Mouse (Mus musculus): ENCODE data around the gene H3f3a.

Gene H3f3a

DNA sequence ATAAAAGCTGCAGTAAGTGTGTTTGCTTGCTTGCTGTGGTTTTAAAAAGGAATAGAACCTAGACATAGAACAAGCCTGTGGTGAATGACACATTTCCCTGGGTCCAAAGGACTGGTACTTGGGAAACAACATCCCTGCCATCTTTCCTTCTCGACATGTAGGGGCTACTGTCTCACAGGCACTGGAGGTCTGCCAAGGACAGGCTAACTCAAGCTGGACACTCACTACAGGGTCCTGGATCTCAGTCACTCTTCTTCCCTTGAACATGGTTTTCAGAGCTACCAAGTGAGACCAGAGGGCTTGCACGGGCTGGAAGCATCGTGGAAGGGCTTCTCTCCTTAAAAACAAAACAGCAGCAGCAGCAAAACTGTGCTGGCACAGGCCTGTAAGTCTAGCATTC, 10.0 kb upstream of the H3f3a start:
- DNase-seq (ENCODE audit: extremely low read depth, low read depth, low spot score), result no peak

DNA sequence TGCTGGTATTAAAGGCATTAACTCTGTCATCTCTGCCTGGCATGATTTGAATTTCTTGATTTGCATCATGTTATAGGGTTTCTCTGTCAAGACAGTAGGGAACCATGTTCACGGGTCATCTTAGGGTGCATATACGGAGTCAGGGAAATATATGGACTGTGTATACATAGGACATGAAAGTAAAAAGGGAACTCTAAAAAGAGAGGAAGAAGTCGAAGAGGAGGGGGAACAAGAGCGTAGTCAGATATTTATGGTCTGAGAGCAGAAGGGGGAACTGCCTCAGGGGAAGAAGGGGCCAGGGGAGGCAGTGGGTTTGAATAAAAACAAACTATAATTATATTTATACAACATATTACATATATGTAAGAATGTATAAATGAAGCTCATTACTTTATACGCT, 8.5 kb upstream of the H3f3a start:
- DNase-seq (ENCODE audit: extremely low read depth, low read depth, low spot score), result no peak

DNA sequence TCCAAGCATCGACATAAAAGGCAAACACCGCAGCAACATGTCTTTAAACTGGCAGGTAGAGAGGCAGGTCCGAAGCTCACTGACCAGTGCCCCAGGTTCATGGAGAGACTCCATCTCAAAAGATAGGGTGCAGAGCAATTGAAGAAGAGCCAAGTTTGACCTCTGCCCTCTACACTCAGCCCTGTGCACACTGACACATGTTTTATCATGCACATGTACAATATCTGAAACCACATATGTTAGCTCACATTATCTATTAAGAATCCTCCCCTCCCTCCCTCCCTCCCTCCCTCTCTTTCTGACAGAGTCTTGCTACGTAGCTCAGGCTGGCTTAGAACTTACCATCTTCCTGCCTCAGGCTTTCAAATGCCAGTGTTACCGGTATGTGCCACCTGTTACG, 7.4 kb upstream of the H3f3a start:
- DNase-seq (ENCODE audit: extremely low read depth, low read depth, low spot score), result no peak

GRCm38 (mm10) chr1:180818000-180818399, 4.3 kb upstream of the H3f3a start:
- no peak for DNase-seq (ENCODE audit: extremely low read depth, low read depth, low spot score)

DNA sequence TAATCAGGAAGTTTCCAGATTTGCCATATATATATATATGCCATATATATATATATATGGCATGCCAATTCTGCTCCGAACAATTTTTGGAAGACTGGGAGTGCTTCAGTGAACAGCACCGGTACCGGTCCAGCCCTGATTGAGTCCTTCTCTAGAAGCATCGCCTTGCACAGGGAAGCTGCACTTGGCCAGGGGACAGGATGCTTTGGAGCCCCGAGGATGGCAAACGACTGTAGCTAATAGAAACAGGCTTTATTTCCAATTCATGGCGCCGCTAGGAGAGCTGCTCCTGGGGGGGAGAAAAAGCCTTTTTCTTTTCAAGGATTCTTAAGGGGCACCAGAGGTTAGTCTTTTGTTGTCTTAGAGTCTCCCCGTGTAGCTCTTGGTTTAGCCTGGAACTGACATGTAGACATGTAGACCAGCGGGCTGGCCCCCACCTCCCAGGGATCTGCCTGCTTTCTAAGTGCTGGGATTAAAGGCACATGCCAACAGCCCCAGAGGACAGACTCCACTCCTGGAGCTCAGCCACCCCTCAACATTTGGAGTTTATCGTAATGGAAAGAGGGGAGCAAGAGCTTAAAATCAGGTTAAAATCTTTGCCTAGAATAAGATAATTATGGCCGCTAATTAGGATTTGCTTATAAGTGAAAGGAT, 1.8 kb upstream of the H3f3a start:
- no peak for DNase-seq (ENCODE audit: extremely low read depth, low read depth, low spot score)

DNA sequence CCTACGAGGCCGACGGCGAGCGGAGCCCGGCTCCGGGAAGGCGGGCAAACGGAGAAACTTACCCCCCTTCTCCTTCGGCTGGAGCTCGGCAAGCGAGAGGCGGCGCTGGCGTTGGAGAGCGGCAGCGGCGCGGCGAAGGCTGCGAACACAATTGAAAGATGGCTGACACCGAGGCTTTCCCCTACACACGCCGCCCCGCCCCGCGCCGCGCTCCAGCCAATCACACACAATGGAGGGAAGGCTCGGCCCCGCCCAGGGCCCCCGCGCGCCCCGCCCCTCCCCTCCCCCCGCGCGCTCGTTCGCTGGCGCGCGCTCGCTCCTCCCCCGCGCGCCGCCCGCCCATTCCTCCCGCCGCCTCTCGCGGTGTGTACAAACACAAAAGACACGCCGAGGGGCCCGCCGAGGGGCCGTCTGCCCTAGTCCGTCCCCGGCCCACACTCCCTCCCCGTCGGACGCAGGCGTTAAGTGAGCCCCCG, 296 bp downstream of the H3f3a start:
- no peak for DNase-seq (ENCODE audit: extremely low read depth, low read depth, low spot score)

DNA sequence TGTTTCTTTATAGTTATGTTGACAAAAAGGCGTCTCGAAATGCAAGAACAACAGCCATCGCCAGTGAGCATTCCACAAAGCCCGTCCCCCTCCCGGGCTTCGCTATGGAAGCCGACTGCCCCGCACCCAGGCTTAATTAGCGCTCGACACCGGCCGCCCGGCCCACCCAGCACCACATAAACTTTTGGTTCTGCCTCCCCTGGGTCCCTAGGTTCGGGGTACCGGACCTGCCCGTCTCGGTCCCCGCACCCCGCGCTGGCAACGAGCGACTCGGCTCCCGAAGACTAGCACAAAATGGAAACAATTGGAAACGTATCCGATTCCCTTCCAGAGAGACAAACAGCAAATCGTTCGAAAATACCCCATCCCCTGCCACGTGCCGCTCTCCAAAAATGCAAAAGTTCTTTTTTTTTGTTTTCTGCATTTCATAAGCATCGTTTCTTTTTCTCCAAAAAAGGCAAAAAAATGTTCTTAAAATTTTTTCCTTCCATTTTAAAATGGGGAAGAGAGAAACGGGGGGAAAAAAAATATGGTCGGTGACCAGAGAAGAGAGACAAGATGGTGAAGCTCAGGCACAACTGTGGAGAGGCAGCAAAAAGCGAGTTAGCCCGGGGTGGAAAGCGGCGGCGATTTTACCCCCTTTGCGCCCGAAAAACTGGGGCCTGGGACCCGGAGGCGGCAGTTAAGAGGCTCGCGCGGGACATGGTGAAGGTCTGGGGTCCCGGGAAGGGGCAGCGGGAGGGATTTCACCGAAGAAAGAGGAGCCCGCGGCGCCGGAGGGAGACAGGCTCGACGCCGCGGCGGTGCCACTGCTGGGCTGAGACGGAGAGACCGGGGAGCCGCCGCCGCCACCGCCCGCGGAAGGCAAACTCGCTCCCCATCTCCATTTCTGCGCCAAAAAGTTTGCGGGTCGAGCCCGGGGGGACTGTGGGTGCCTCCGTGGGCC, 1.0 kb downstream of the H3f3a start:
- no peak for DNase-seq (ENCODE audit: extremely low read depth, low read depth, low spot score)

DNA sequence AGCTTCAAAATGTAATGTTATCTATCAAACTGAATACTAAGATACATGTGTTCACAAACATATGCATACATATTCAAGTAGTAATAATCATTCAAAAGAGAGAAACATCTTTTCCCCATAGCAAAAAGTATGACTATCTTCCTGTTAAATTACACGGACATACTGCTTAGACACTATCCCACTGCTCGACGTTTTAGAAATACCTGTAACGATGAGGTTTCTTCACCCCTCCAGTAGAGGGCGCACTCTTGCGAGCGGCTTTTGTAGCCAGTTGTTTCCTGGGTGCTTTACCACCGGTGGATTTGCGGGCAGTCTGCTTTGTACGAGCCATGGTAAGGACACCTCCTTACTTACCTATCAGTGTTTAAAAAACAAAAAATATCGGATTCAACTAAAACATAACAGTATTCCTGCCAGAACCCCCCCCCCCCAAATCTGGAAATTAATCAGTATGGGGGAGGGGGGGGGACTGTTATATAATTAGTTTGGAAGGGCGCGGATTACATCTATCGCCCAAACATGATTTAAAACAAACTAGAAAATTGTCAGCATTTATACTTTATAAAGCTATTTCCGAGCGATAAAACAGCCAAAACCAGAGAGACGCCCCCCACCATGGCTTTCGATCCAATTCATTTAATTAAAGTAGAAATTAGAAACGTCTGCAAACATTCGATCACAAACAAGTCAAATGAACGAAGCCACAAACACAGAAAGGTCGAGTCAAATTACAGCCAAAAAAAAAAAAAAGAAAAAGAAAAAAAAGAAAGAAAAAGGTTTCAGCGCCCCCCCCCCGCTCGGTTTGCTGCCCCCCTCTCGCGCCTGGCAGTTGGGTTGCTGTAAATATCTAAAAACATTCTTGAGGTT, 1.9 kb downstream of the H3f3a start:
- DNase-seq (ENCODE audit: extremely low read depth, low read depth, low spot score), result no peak

DNA sequence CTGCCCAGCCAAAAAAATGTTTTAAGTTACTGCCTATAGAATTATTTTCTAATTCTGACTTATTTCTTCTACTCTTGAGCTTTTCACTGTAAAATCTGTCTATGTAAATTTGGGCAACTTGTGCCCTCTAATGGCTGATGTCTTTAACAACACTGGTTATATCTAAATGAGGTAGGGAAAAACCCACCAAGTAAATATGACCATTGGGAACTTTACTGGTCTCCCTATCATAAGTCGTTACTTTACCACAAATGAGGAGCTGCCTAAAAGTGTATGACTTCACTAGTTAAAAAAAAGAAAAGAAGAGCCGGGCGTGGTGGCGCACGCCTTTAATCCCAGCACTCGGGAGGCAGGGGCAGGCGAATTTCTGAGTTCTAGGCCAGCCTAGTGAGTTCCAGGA, 2.8 kb downstream of the H3f3a start:
- no peak for DNase-seq (ENCODE audit: extremely low read depth, low read depth, low spot score)

GRCm38 (mm10) chr1:180808831-180809230, 4.9 kb downstream of the H3f3a start:
- no peak for DNase-seq (ENCODE audit: extremely low read depth, low read depth, low spot score)

DNA sequence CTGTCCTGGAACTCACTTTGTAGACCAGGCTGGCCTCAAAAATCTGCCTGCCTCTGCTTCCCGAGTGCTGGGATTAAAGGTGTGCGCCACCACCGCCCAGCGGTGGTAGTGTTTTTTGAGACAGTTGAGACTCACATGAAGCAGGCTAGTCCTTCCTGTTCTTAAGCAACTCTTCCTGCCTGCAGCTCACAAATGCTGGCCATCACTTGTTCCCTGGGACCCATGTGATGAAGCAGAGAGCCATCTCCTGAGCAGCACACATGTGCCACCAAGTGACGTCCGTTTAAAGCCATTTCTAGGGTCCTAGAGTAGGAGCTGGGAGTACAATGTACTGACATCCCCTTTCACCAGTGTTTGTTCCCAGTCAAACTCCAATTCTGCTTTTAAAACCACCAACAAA, 9.9 kb downstream of the H3f3a start:
- DNase-seq (ENCODE audit: extremely low read depth, low read depth, low spot score), result no peak

DNA sequence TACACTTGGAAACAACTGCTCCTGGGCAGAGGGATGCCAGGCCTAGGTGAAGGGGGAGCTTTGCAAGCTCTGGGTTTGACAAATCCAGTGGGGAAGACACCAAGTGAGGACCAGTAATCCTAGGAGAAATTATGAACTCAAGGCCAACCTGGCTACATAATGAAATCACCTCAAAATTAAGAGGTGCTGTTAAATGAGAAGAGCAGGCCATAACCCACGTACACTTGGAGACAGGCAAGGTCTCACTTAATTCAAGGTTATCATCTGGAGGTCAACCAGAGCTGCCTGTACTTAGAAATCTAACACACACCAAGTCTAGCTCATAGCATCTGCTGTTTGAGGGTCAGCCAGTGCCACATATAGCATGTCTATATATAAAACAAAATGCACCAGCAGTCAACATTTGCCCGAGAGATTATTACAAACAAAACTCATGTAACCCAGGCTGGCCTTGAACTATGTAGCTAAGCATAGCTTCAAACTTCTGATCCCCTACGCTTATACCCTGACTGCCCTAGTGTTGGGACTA, 12.2 kb downstream of the H3f3a start:
- DNase-seq (ENCODE audit: extremely low read depth, low read depth, low spot score), result no peak

GRCm38 (mm10) chr1:180800814-180801213, 12.9 kb downstream of the H3f3a start:
- no peak for DNase-seq (ENCODE audit: extremely low read depth, low read depth, low spot score)

DNA sequence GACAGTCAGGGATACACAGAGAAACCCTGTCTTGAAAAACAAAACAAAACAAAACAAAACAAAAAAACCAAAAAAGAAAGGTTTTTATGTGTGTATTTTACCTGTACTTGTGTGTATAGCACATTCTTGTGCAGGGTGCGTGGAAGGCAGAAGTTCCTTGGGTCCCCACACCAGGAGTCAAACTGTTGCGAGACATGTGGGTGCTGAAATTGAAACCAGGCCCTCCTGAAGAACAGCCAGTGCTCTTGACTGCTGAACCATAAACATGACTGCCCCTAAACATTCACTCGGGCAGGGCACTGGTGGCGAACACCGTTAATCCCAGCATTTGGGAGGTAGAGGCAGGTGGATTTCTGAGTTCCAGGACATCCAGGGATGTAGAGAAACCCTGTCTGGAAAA, 13.7 kb downstream of the H3f3a start:
- no peak for DNase-seq (ENCODE audit: extremely low read depth, low read depth, low spot score)

- DNase-seq (ENCODE audit: extremely low read depth, low read depth, low spot score), result no peak
Observed at GRCm38 (mm10) chr1:180799253-180799652, 14.5 kb downstream of the H3f3a start.

- no peak for DNase-seq (ENCODE audit: extremely low read depth, low read depth, low spot score)
Observed at GRCm38 (mm10) chr1:180798660-180799059, 15.1 kb downstream of the H3f3a start.

GRCm38 (mm10) chr1:180794170-180794569, 19.6 kb downstream of the H3f3a start:
- no peak for DNase-seq (ENCODE audit: extremely low read depth, low read depth, low spot score)

DNA sequence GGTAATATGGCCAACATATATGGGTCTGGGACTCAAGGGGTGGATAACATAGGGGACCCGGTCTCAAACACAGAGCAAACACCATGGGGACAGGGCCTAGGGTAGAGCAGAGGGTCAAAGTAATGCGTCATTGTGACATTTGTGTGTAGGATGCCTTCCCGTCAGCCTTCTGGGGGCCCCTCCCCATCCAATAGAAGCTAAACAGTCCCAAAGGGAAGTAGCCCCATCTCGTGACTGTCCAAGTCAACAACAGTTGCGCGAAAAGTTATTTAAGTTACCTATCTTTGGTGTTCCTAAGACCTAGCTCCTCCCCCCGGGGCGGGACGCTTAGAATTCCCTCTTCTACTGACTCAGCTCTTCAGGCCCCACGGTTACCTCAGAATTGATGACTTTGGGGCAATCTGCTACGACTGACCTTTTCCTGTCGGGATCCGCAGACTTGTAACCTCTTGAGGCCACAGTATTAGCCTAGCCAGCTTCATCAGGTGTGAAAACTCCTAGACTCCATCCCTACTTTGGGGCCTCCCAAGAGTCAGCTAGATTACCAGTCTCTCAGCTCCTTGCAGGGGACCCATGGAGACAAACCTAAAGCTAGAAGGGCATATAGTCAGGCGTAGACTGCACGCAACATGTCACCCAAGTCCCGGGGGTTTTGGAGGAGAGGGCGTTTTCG, 20.2 kb downstream of the H3f3a start:
- DNase-seq (ENCODE audit: extremely low read depth, low read depth, low spot score), result no peak

GRCm38 (mm10) chr1:180792814-180793213, 20.9 kb downstream of the H3f3a start:
- no peak for DNase-seq (ENCODE audit: extremely low read depth, low read depth, low spot score)

- no peak for DNase-seq (ENCODE audit: extremely low read depth, low read depth, low spot score)
Observed at GRCm38 (mm10) chr1:180791821-180792480, 21.8 kb downstream of the H3f3a start.
